Mouse (Mus musculus): ENCODE results near the gene Col1a1. TPM values are rescaled to one million over a fixed set of nuclear protein-coding genes. Genes with fewer than 3 reads are reported as not detected.

Gene Col1a1
- polyA plus RNA-seq, 1 experiment from 2014 or later: 163 TPM

GRCm38 (mm10) chr11:94930151-94930550, 5.9 kb upstream of the Col1a1 start:
- H3K36me3 ChIP-seq (ENCODE audit: control insufficient read depth, insufficient read depth, low read length): no peaks in the 10 kb centered on the region
- H3K9me3 ChIP-seq (ENCODE audit: control insufficient read depth, low read length): no peaks in the 10 kb centered on the region
- DNase-seq (ENCODE audit: low spot score) (no peak), ATAC-seq (replicated peaks; ENCODE audit: low FRiP score) (no peak)
- peaks cover 12% of the 10 kb centered on the region for H3K27me3 ChIP-seq (ENCODE audit: control insufficient read depth, insufficient read depth, low read length)
- 50% methylated on average over 4 of the region's 4 CpGs for WGBS
- no peak overlapping the region for H3K4me3 ChIP-seq (ENCODE audit: low read depth, low read length)
- H3K9ac ChIP-seq (ENCODE audit: low read length): no peak overlapping the region
- H3K4me1 ChIP-seq (replicated peaks; ENCODE audit: control insufficient read depth, insufficient read depth, low read length): peaks cover 4% of the 10 kb centered on the region
- H3K4me2 ChIP-seq (ENCODE audit: low read depth, low read length, severe bottlenecking): no peak overlapping the region
- no peak overlapping the region for H3K27ac ChIP-seq (ENCODE audit: low read depth, low read length)

DNA sequence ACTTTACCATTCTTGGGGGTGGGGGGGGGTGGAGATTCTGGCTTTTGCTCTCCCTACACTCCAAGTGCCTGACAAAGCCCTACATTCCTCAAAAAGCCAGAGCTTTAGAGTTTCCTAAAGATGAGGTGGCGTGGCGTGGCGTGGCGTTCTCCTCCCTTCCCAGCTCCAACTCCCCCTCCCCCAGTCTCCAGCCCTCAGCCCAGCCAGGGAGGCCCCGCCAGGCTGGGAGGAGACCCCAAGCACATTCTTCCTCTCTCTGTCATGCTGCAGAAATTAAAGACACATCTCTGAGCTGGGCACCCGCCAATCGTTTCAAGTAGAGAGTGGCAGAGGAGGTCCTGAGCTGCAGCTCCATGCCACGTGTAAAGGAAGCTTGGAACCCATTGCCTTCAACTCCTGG, 2.4 kb upstream of the Col1a1 start:
- Histone ChIP-seq H3K27me3 (ENCODE audit: control insufficient read depth, insufficient read depth, low read length) (peaks cover 33% of the 10 kb centered on the region), H3K9ac (ENCODE audit: low read length) (no peak overlapping the region), H3K9me3 (ENCODE audit: control insufficient read depth, low read length) (no peaks in the 10 kb centered on the region), H3K4me3 (ENCODE audit: low read depth, low read length) (no peak overlapping the region), H3K4me2 (ENCODE audit: low read depth, low read length, severe bottlenecking) (no peak overlapping the region), H3K27ac (ENCODE audit: low read depth, low read length) (no peak overlapping the region), H3K4me1 (replicated peaks; ENCODE audit: control insufficient read depth, insufficient read depth, low read length) (peaks cover 6% of the 10 kb centered on the region), H3K36me3 (ENCODE audit: control insufficient read depth, insufficient read depth, low read length) (no peaks in the 10 kb centered on the region)
- no peak for DNase-seq (ENCODE audit: low spot score)
- WGBS: 17% methylated on average over 8 of the region's 8 CpGs
- ATAC-seq (replicated peaks; ENCODE audit: low FRiP score): no peak

DNA sequence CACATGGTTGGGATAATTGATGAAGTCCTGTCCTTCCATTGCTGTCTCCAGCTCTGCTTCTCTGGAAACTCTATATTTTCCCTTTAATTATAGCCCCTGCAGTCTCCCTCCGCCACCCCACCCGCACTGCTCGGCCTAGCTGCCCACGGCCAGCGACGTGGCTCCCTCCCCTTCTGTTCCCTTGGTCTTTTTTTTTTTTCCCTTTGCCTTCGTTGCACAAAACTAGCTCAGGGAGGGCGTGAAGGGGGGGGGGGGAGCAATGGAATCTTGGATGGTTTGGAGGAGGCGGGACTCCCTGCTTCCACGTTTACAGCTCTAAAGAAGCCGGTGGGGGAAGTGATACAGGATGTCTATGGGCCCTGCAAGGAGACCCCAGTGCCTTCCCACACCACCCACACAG, 1.5 kb upstream of the Col1a1 start:
- Histone ChIP-seq H3K36me3 (ENCODE audit: control insufficient read depth, insufficient read depth, low read length) (no peaks in the 10 kb centered on the region), H3K4me2 (ENCODE audit: low read depth, low read length, severe bottlenecking) (no peak overlapping the region), H3K27ac (ENCODE audit: low read depth, low read length) (no peak overlapping the region), H3K4me1 (replicated peaks; ENCODE audit: control insufficient read depth, insufficient read depth, low read length) (peaks cover 3% of the 10 kb centered on the region; the same call in 1 of the 2 replicates), H3K9ac (ENCODE audit: low read length) (no peak overlapping the region), H3K27me3 (ENCODE audit: control insufficient read depth, insufficient read depth, low read length) (peaks cover 39% of the 10 kb centered on the region), H3K4me3 (ENCODE audit: low read depth, low read length) (no peak overlapping the region), H3K9me3 (ENCODE audit: control insufficient read depth, low read length) (no peaks in the 10 kb centered on the region)
- 30% methylated on average over 11 of the region's 11 CpGs for WGBS
- ATAC-seq (replicated peaks; ENCODE audit: low FRiP score): no peak
- DNase-seq (ENCODE audit: low spot score): no peak

DNA sequence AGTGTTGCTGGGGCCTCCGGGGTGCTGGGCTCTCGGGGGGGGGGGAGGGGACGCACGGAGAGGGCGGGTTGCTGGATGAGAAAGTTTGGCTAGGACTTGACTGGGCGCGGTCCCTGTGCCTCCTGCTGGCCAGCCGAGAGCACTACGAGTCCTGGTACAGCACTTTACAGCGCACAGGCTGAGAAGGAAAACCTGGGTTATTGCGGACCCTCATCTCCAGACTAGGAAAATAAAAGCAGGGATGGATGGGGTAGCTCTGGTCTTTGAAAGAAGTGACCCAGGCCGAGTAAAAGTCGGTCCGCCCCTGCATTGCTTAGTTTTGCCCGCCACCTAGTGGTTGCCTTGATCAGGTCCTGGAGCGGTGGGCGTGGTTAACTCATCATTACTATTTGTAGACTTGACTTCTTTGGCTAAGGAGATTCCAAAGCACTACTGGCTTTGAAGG, 849 bp downstream of the Col1a1 start:
- Histone ChIP-seq H3K4me3 (ENCODE audit: low read depth, low read length) (peak overlapping the region; percentile 29), H3K9ac (ENCODE audit: low read length) (peak overlapping the region; percentile 28; the same call in 1 of the 2 replicates), H3K4me2 (ENCODE audit: low read depth, low read length, severe bottlenecking) (peak overlapping the region; percentile 55), H3K4me1 (replicated peaks; ENCODE audit: control insufficient read depth, insufficient read depth, low read length) (peaks cover 3% of the 10 kb centered on the region; the same call in 1 of the 2 replicates), H3K9me3 (ENCODE audit: control insufficient read depth, low read length) (no peaks in the 10 kb centered on the region), H3K36me3 (ENCODE audit: control insufficient read depth, insufficient read depth, low read length) (no peaks in the 10 kb centered on the region), H3K27me3 (ENCODE audit: control insufficient read depth, insufficient read depth, low read length) (peaks cover 39% of the 10 kb centered on the region), H3K27ac (ENCODE audit: low read depth, low read length) (no peak overlapping the region)
- DNase-seq (ENCODE audit: low spot score): peak; percentile 92
- ATAC-seq (replicated peaks; ENCODE audit: low FRiP score): peak; percentile 69
- WGBS: under 1% methylated on average over 17 of the region's 17 CpGs

DNA sequence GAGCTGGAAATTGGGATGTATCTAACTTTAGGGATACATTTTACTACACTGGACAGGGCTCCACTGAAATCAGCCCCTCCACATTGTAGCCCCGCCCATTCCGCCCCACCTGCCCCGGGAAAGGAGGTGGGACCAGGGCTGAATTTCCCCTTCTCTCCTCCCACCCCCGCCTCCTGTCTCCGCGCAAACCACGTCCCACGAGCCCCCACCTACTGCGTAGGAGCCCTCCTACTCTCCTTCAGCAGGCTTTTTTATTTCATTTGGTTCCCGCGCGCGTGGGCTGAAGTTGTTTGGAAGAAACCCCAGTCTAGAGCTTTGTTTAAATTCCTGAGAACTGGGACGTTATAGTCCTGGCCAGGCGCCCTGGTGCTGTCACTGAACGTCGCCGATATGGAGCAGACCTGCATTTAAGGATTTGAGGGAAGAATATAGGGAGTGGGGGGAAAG, 1.3 kb downstream of the Col1a1 start:
- H3K27me3 ChIP-seq (ENCODE audit: control insufficient read depth, insufficient read depth, low read length): peaks cover 39% of the 10 kb centered on the region
- peak overlapping the region; percentile 55 for H3K4me2 ChIP-seq (ENCODE audit: low read depth, low read length, severe bottlenecking)
- H3K9me3 ChIP-seq (ENCODE audit: control insufficient read depth, low read length): no peaks in the 10 kb centered on the region
- H3K4me1 ChIP-seq (replicated peaks; ENCODE audit: control insufficient read depth, insufficient read depth, low read length): peaks cover 3% of the 10 kb centered on the region; the same call in 1 of the 2 replicates
- H3K4me3 ChIP-seq (ENCODE audit: low read depth, low read length): peak overlapping the region; percentile 29
- no peaks in the 10 kb centered on the region for H3K36me3 ChIP-seq (ENCODE audit: control insufficient read depth, insufficient read depth, low read length)
- DNase-seq (ENCODE audit: low spot score) (no peak), ATAC-seq (replicated peaks; ENCODE audit: low FRiP score) (peak; percentile 45)
- H3K9ac ChIP-seq (ENCODE audit: low read length): peak overlapping the region; percentile 40
- no peak overlapping the region for H3K27ac ChIP-seq (ENCODE audit: low read depth, low read length)
- WGBS: 0% methylated on average over 18 of the region's 18 CpGs

DNA sequence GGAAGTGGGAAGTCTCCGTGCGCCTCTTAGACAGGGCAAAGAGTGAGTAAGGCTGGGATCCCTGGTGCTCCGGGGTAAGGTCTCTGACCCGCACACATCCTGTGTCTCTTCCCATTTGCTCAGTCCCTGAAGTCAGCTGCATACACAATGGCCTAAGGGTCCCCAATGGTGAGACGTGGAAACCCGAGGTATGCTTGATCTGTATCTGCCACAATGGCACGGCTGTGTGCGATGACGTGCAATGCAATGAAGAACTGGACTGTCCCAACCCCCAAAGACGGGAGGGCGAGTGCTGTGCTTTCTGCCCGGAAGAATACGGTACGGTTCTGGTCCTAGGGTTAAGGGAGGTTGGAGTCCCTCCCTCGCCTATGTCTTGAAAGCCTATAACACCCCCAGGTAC, 1.8 kb downstream of the Col1a1 start:
- peak overlapping the region; percentile 55 for H3K4me2 ChIP-seq (ENCODE audit: low read depth, low read length, severe bottlenecking)
- no peaks in the 10 kb centered on the region for H3K36me3 ChIP-seq (ENCODE audit: control insufficient read depth, insufficient read depth, low read length)
- peaks cover 39% of the 10 kb centered on the region for H3K27me3 ChIP-seq (ENCODE audit: control insufficient read depth, insufficient read depth, low read length)
- no peak overlapping the region for H3K27ac ChIP-seq (ENCODE audit: low read depth, low read length)
- 1% methylated on average over 15 of the region's 15 CpGs for WGBS
- no peaks in the 10 kb centered on the region for H3K9me3 ChIP-seq (ENCODE audit: control insufficient read depth, low read length)
- peak overlapping the region; percentile 40 for H3K9ac ChIP-seq (ENCODE audit: low read length)
- ATAC-seq (replicated peaks; ENCODE audit: low FRiP score) (no peak; the same call in 1 of the 2 replicates), DNase-seq (ENCODE audit: low spot score) (no peak)
- peaks cover 3% of the 10 kb centered on the region; the same call in 1 of the 2 replicates for H3K4me1 ChIP-seq (replicated peaks; ENCODE audit: control insufficient read depth, insufficient read depth, low read length)
- peak overlapping the region; percentile 29 for H3K4me3 ChIP-seq (ENCODE audit: low read depth, low read length)

- no peak overlapping the region for H3K4me2 ChIP-seq (ENCODE audit: low read depth, low read length, severe bottlenecking)
- H3K9me3 ChIP-seq (ENCODE audit: control insufficient read depth, low read length): no peaks in the 10 kb centered on the region
- no peak overlapping the region for H3K9ac ChIP-seq (ENCODE audit: low read length)
- DNase-seq (ENCODE audit: low spot score) (no peak), ATAC-seq (replicated peaks; ENCODE audit: low FRiP score) (no peak)
- H3K36me3 ChIP-seq (ENCODE audit: control insufficient read depth, insufficient read depth, low read length): no peaks in the 10 kb centered on the region
- 21% methylated on average over 9 of the region's 9 CpGs for WGBS
- H3K27ac ChIP-seq (ENCODE audit: low read depth, low read length): no peak overlapping the region
- H3K27me3 ChIP-seq (ENCODE audit: control insufficient read depth, insufficient read depth, low read length): peaks cover 35% of the 10 kb centered on the region
- no peak overlapping the region for H3K4me3 ChIP-seq (ENCODE audit: low read depth, low read length)
- H3K4me1 ChIP-seq (replicated peaks; ENCODE audit: control insufficient read depth, insufficient read depth, low read length): peaks cover 3% of the 10 kb centered on the region; the same call in 1 of the 2 replicates
Observed at GRCm38 (mm10) chr11:94938296-94938695, 2.3 kb downstream of the Col1a1 start.

GRCm38 (mm10) chr11:94939280-94939679, 3.3 kb downstream of the Col1a1 start:
- H3K4me1 ChIP-seq (replicated peaks; ENCODE audit: control insufficient read depth, insufficient read depth, low read length): 0 out of 2 replicates have a peak, but pooled peaks cover 3% of the 10 kb centered on the region
- H3K36me3 ChIP-seq (ENCODE audit: control insufficient read depth, insufficient read depth, low read length): no peaks in the 10 kb centered on the region
- H3K4me3 ChIP-seq (ENCODE audit: low read depth, low read length): no peak overlapping the region
- no peak overlapping the region for H3K9ac ChIP-seq (ENCODE audit: low read length)
- H3K4me2 ChIP-seq (ENCODE audit: low read depth, low read length, severe bottlenecking): no peak overlapping the region
- H3K27ac ChIP-seq (ENCODE audit: low read depth, low read length): no peak overlapping the region
- no peak for ATAC-seq (replicated peaks; ENCODE audit: low FRiP score)
- 22% methylated on average over 4 of the region's 4 CpGs for WGBS
- DNase-seq (ENCODE audit: low spot score): peak; percentile 80
- peaks cover 30% of the 10 kb centered on the region for H3K27me3 ChIP-seq (ENCODE audit: control insufficient read depth, insufficient read depth, low read length)
- H3K9me3 ChIP-seq (ENCODE audit: control insufficient read depth, low read length): no peaks in the 10 kb centered on the region

GRCm38 (mm10) chr11:94941121-94941520, 5.1 kb downstream of the Col1a1 start:
- Histone ChIP-seq H3K27me3 (ENCODE audit: control insufficient read depth, insufficient read depth, low read length) (peaks cover 19% of the 10 kb centered on the region), H3K4me2 (ENCODE audit: low read depth, low read length, severe bottlenecking) (no peak overlapping the region), H3K4me1 (replicated peaks; ENCODE audit: control insufficient read depth, insufficient read depth, low read length) (0 out of 2 replicates have a peak, but pooled peaks cover 3% of the 10 kb centered on the region), H3K27ac (ENCODE audit: low read depth, low read length) (no peak overlapping the region), H3K9me3 (ENCODE audit: control insufficient read depth, low read length) (no peaks in the 10 kb centered on the region), H3K9ac (ENCODE audit: low read length) (no peak overlapping the region), H3K4me3 (ENCODE audit: low read depth, low read length) (no peak overlapping the region), H3K36me3 (ENCODE audit: control insufficient read depth, insufficient read depth, low read length) (no peaks in the 10 kb centered on the region)
- WGBS: 44% methylated on average over 9 of the region's 9 CpGs
- no peak for ATAC-seq (replicated peaks; ENCODE audit: low FRiP score)
- DNase-seq (ENCODE audit: low spot score): no peak

Measured in forebrain, embryonic 11.5 days (tissue).